Mouse (Mus musculus) limb, embryonic 10.5 days (tissue): ENCODE measurements around the gene Npsr1. TPM values are rescaled to one million over a fixed set of nuclear protein-coding genes. Genes with fewer than 3 reads are reported as not detected.

Source experiments
- DNase-seq: peaks from one replicate; pipeline ENCODE4 v3.0.0-alpha.2; 2017; ENCODE audit warnings: low spot score
- H3K27ac ChIP-seq: fragments of 300-500 bp; sonication (generic); 2 replicates; pipeline ENCODE4 v1.5.1; 2016; ENCODE audit warnings: mild to moderate bottlenecking
- H3K27me3 ChIP-seq: fragments of 300-500 bp; sonication (generic); 2 replicates; pipeline ENCODE4 v1.6.1; 2016; ENCODE audit warnings: low read depth, mild to moderate bottlenecking; ENCODE audit not compliant: poor library complexity, severe bottlenecking
- H3K36me3 ChIP-seq: fragments of 300-500 bp; sonication (generic); 2 replicates; pipeline ENCODE4 v1.6.1; 2016; ENCODE audit warnings: mild to moderate bottlenecking, moderate library complexity
- H3K4me1 ChIP-seq: fragments of 300-500 bp; sonication (generic); 2 replicates; pipeline ENCODE4 v1.6.1; 2016
- H3K4me3 ChIP-seq: fragments of 300-500 bp; sonication (generic); 2 replicates; pipeline ENCODE4 v1.5.1; 2016; ENCODE audit warnings: mild to moderate bottlenecking, moderate library complexity
- H3K9me3 ChIP-seq: fragments of 300-500 bp; sonication (generic); replicated peaks from 2 replicates; pipeline ENCODE4 v1.6.1; 2016; ENCODE audit warnings: mild to moderate bottlenecking
- WGBS: fragments of 180-500 bp; shearing (Covaris S2); methylation state at CpG from one replicate; pipeline ENCODE4 v1.1.7; 2016; 5-methylcytosine and 5-hydroxymethylcytosine counted together
- polyA plus RNA-seq: library from polyadenylated mRNA; unstranded; fragments of >200 nt; fragmentation: Nextera tagmentation; extraction: Ambion mirVana; gene quantifications from 2 replicates; pipeline ENCODE4 v1.2.1, GENCODE M21; 2016

The Npsr1 gene
- polyA plus RNA-seq, 1 experiment from 2014 or later: not detected

- no peaks in the 10 kb centered on the region for H3K4me1 ChIP-seq
- H3K9me3 ChIP-seq: no peaks in the 10 kb centered on the region
- WGBS: 90% methylated on average over 1 of the region's 1 CpGs
- no peaks in the 10 kb centered on the region for H3K27me3 ChIP-seq
- H3K36me3 ChIP-seq: no peaks in the 10 kb centered on the region
- no peak overlapping the region for H3K4me3 ChIP-seq
- no peak overlapping the region for H3K27ac ChIP-seq
- no peak for DNase-seq
These were observed 70.7 kb downstream of the Npsr1 start for GRCm38 (mm10) chr9:24168501-24168900.

- Histone ChIP-seq H3K27me3 (no peaks in the 10 kb centered on the region), H3K27ac (no peak overlapping the region), H3K4me3 (no peak overlapping the region), H3K4me1 (no peaks in the 10 kb centered on the region), H3K36me3 (no peaks in the 10 kb centered on the region), H3K9me3 (no peaks in the 10 kb centered on the region)
- no peak for DNase-seq
- 90% methylated on average over 1 of the region's 1 CpGs for WGBS
These were observed 72.9 kb downstream of the Npsr1 start for GRCm38 (mm10) chr9:24170728-24171127.

GRCm38 (mm10) chr9:24178744-24179143 lies 80.9 kb downstream of the Npsr1 start:
- no peak for DNase-seq
- Histone ChIP-seq H3K4me3 (no peak overlapping the region), H3K9me3 (no peaks in the 10 kb centered on the region), H3K36me3 (no peaks in the 10 kb centered on the region), H3K27ac (no peak overlapping the region), H3K27me3 (no peaks in the 10 kb centered on the region), H3K4me1 (no peaks in the 10 kb centered on the region)
- WGBS: 92% methylated on average over 2 of the region's 2 CpGs

GRCm38 (mm10) chr9:24180926-24181325 lies 83.1 kb downstream of the Npsr1 start:
- DNase-seq: no peak
- Histone ChIP-seq H3K36me3 (no peaks in the 10 kb centered on the region), H3K4me1 (no peaks in the 10 kb centered on the region), H3K27ac (no peak overlapping the region), H3K4me3 (no peak overlapping the region), H3K9me3 (no peaks in the 10 kb centered on the region), H3K27me3 (no peaks in the 10 kb centered on the region)
- WGBS: 87% methylated on average over 7 of the region's 7 CpGs

- no peaks in the 10 kb centered on the region for H3K36me3 ChIP-seq
- 90% methylated on average over 5 of the region's 5 CpGs for WGBS
- DNase-seq: no peak
- no peaks in the 10 kb centered on the region for H3K4me1 ChIP-seq
- no peaks in the 10 kb centered on the region for H3K27me3 ChIP-seq
- H3K27ac ChIP-seq: no peak overlapping the region
- no peak overlapping the region for H3K4me3 ChIP-seq
- H3K9me3 ChIP-seq: no peaks in the 10 kb centered on the region
These were observed 88.5 kb downstream of the Npsr1 start for GRCm38 (mm10) chr9:24186289-24186688.

- Histone ChIP-seq H3K27me3 (no peaks in the 10 kb centered on the region), H3K27ac (no peak overlapping the region), H3K4me3 (no peak overlapping the region), H3K9me3 (no peaks in the 10 kb centered on the region), H3K36me3 (no peaks in the 10 kb centered on the region), H3K4me1 (no peaks in the 10 kb centered on the region)
- no peak for DNase-seq
- 64% methylated on average over 2 of the region's 2 CpGs for WGBS
These were observed 91.9 kb downstream of the Npsr1 start for GRCm38 (mm10) chr9:24189511-24190260.

- no peaks in the 10 kb centered on the region for H3K27me3 ChIP-seq
- H3K36me3 ChIP-seq: no peaks in the 10 kb centered on the region
- no peak overlapping the region for H3K27ac ChIP-seq
- no peak for DNase-seq
- H3K4me1 ChIP-seq: no peaks in the 10 kb centered on the region
- H3K4me3 ChIP-seq: no peak overlapping the region
- H3K9me3 ChIP-seq: no peaks in the 10 kb centered on the region
- WGBS: 69% methylated on average over 1 of the region's 1 CpGs
These were observed 92.4 kb downstream of the Npsr1 start for GRCm38 (mm10) chr9:24190261-24190588.

- WGBS: 87% methylated on average over 1 of the region's 1 CpGs
- no peak for DNase-seq
- no peaks in the 10 kb centered on the region for H3K36me3 ChIP-seq
- no peaks in the 10 kb centered on the region for H3K4me1 ChIP-seq
- no peaks in the 10 kb centered on the region for H3K9me3 ChIP-seq
- H3K4me3 ChIP-seq: no peak overlapping the region
- no peak overlapping the region for H3K27ac ChIP-seq
- no peaks in the 10 kb centered on the region for H3K27me3 ChIP-seq
These were observed 100.5 kb downstream of the Npsr1 start for GRCm38 (mm10) chr9:24198254-24198653.

- Histone ChIP-seq H3K9me3 (no peaks in the 10 kb centered on the region), H3K36me3 (no peaks in the 10 kb centered on the region), H3K4me1 (no peaks in the 10 kb centered on the region), H3K27ac (no peak overlapping the region), H3K4me3 (no peak overlapping the region), H3K27me3 (no peaks in the 10 kb centered on the region)
- WGBS: 94% methylated on average over 1 of the region's 1 CpGs
- no peak for DNase-seq
These were observed 113.8 kb downstream of the Npsr1 start for GRCm38 (mm10) chr9:24211636-24212035.

- DNase-seq: no peak
- WGBS: 73% methylated on average over 1 of the region's 1 CpGs
- no peak overlapping the region for H3K4me3 ChIP-seq
- H3K27me3 ChIP-seq: no peaks in the 10 kb centered on the region
- no peaks in the 10 kb centered on the region for H3K36me3 ChIP-seq
- H3K4me1 ChIP-seq: no peaks in the 10 kb centered on the region
- no peaks in the 10 kb centered on the region for H3K9me3 ChIP-seq
- no peak overlapping the region for H3K27ac ChIP-seq
These were observed 119.9 kb downstream of the Npsr1 start for GRCm38 (mm10) chr9:24217721-24218120.

GRCm38 (mm10) chr9:24236461-24236860 lies 138.7 kb downstream of the Npsr1 start:
- no peak overlapping the region for H3K27ac ChIP-seq
- no peaks in the 10 kb centered on the region for H3K27me3 ChIP-seq
- WGBS: 92% methylated on average over 1 of the region's 1 CpGs
- DNase-seq: no peak
- H3K4me1 ChIP-seq: no peaks in the 10 kb centered on the region
- no peaks in the 10 kb centered on the region for H3K9me3 ChIP-seq
- H3K36me3 ChIP-seq: no peaks in the 10 kb centered on the region
- no peak overlapping the region for H3K4me3 ChIP-seq

GRCm38 (mm10) chr9:24247557-24247956 lies 149.8 kb downstream of the Npsr1 start:
- Histone ChIP-seq H3K9me3 (no peaks in the 10 kb centered on the region), H3K27me3 (no peaks in the 10 kb centered on the region), H3K4me3 (no peak overlapping the region), H3K4me1 (no peaks in the 10 kb centered on the region), H3K27ac (no peak overlapping the region), H3K36me3 (no peaks in the 10 kb centered on the region)
- DNase-seq: no peak

GRCm38 (mm10) chr9:24254236-24254635 lies 156.4 kb downstream of the Npsr1 start:
- no peak overlapping the region for H3K27ac ChIP-seq
- no peak for DNase-seq
- H3K27me3 ChIP-seq: no peaks in the 10 kb centered on the region
- no peaks in the 10 kb centered on the region for H3K4me1 ChIP-seq
- WGBS: 76% methylated on average over 8 of the region's 8 CpGs
- H3K4me3 ChIP-seq: no peak overlapping the region
- H3K36me3 ChIP-seq: no peaks in the 10 kb centered on the region
- H3K9me3 ChIP-seq: no peaks in the 10 kb centered on the region
